Mouse (Mus musculus): Measurements from ENCODE around the gene 1110032F04Rik.
"Not testable (repeated sequence)": the region's sequence is repeated elsewhere in the genome, so short reads cannot be mapped to it uniquely, and the experiment has no call there.

Gene 1110032F04Rik

DNA sequence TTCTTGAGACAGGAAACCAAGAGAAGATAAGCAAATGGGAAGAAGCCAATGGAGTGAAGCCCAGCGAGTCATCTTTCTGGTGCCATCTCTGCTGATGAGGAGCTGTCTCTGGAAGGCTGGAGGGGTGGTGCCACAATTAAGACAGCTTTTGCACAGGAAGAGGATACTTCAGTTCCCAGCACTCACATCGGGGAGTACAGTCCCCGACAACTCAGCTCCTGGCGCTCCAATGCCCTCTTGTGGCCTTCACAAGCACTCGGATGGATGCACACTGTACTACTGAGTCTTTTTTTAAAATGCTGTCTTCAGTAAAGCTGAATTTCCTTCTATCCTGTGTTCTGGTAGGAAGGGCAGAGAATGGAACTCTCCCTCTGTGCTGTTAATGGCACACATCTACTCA is 27.8 kb downstream of the 1110032F04Rik start:
- ChIA-PET POLR2A (interaction anchor here in 2 of 4 experiments (1.0 to 2.3 kb wide), 4 partner anchors 10 to 180 kb away, joined by 3 to 9 read pairs (median 4); partner anchors contain the start of gene 1110032F04Rik (in 1 of the 2)), CTCF (interaction anchor here (0.5 to 2.2 kb wide), 22 partner anchors 11 to 946 kb away, joined by 3 to 32 read pairs (median 4); partner anchors contain the start of gene 1110032F04Rik (in 1 of the 4))

DNA sequence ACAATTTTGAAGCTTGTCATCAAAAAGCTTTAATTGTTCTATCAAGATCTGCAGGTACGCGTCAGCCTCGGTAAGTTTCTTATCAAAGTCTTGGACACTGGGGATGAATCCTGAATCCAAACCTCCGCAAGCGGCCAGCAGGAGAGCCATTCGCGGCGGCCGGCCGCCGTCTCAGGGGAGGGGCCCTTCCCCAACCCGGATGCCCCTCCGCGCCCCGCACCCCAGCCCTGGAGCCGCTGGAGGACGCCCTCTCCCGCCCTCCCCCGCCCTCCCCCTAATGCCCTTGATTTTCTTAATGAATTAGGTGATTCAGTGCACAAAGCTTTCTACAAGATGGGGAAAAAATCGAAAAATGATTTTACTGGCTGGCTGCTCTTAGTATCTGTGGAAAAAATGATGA is 33.2 kb downstream of the 1110032F04Rik start:
- CTCF ChIA-PET, POLR2A ChIA-PET: not testable (repeated sequence)

DNA sequence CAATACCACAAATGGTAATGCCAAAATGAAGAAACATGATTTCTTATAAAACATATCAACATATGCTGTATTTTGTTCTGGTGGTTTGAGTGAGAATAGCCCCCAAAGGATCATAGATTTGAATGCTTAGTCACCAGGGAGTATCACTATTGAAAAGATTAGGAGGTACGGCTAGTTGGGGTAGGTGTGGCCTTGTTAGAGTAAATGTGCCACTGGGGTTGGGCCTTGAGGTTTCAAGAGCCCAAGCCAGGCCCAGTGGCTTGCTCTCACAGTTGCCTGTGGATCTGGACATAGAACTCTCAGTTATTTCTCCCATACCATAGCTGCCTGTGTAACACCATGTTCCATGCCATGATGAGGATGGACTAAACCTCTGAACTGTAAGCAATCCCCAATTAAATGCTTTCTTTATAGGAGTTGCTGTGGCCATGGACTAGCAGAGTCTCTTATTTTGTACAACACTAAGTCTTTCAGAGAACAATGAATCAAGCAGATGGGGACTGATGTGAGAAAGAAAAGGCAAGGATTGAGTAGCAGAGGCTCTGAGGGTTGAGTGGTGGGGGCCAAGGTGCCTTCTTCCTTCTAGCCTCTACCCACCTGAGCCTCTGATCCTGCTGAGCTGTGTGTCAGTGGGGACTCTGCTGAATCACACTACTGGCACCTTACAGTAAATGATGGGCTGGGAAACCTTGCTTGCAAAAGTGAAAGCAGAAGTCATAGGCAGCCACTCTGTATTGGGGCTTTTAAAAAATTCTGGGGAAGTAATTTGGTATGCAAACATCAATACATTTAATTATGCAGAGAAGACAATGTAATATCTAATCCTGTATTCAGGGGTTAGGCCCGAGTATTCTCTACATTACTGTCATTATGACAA is 35.8 kb downstream of the 1110032F04Rik start:
- POLR2A ChIA-PET = interaction anchor here in 1 of 4 experiments (1.2 kb wide), 1 partner anchor 11 kb away, joined by 3 read pairs; no protein-coding TSS in a partner anchor
- CTCF ChIA-PET = no interaction called here

DNA sequence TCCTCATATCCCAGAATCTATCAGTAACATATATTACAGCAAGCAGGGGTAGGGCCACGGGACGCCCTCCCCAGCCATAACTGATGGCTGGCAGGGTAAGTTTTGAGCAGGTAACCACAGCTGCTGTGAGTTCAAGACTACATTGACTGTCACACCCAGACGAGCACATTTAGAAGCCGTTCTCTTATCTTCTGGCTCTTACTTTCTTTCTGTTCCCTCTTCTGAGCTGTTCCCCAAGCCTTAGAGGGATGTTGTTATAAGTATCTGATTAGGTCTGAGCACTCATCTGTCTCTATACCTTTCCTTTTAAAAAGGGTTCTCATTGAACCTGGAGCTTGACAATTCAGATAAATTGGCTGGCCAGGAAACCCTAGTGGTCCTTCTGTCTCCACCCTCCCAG is 38.1 kb downstream of the 1110032F04Rik start:
- ChIA-PET CTCF (interaction anchor here in 2 of 4 experiments (0.8 to 1.4 kb wide), 2 partner anchors 10 to 11 kb away, joined by 3 read pairs; no protein-coding TSS in a partner anchor), POLR2A (interaction anchor here in 1 of 4 experiments (2.3 kb wide), 1 partner anchor 11 kb away, joined by 9 read pairs; no protein-coding TSS in a partner anchor)

Data from embryonic stem cell, embryonic (primary cell).